Mouse (Mus musculus): ENCODE results near the gene Trim41.
A peak's percentile ranks its signal among the peaks of the same experiment; 100 is the strongest.
"Not testable (repeated sequence)": the region's sequence is repeated elsewhere in the genome, so short reads cannot be mapped to it uniquely, and the experiment has no call there.

Gene Trim41

DNA sequence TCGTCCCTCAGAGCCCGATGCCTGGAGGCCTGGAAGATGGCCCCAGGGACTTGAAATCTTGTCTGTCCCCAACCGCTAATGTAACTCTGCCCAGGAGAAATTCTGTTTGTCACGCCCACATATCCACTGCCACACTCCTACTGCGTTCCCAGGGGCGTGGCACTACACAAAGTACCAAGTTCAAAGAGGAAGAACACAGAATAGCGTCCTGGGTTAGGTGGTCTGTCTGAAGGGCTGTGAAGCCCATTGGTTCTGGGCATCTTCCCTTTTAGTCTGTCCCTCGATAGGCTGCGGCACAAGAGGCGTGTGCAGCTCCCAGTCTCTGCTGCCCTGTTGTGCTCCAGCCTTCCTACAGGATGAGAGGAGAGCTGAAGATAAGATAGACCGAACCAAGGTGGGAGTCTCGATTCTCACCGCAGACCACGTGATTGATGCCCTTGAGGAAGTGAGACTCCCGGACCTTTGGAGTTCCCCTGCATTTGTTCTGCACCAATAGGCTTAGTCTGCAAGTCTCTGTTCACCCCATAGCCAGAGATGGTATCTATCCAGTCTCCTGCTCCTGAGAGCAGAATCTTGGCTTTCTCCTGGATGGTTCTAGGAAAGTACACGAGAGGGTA, 21.1 kb upstream of the Trim41 start:
- peak; percentile 59 for DNase-seq (ENCODE audit: low read depth, low spot score)

DNA sequence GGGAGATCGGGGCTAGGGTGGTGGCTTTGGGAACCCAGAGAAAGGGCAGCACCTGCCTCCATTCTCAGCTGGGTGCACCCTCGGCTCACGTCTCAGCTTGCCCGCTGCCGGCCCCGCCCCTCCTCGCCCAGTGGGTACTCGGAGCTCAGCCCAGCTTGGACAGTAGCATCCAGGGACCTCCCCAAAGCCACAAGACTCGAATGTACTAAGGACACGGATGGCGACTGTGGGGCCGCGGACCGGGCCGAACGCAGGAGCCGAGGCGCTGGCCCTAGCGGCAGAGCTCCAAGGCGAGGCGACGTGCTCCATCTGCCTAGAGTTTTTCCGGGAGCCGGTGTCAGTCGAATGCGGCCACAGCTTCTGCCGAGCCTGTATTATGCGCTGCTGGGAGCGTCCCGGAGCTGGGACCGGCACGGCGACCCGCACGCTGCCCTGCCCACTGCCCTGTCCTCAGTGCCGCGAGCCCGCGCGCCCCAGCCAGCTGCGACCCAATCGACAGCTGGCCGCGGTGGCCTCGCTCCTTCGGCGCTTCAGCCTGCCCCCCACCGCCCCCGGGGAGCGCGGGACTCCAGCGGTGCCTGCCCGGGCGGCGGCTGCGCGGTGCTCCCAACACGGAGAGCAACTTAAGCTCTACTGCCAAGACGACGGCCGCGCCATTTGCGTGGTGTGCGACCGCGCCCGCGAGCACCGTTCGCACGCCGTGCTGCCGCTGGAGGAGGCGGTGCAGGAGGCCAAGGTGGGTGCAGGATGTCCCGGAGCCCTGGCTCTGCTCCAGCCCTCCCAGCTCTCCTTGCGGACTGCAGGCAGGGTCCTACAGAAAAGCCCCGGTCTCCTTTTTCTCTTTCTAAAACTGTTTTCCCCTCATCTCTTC, 20.4 kb upstream of the Trim41 start:
- peak; percentile 78 for DNase-seq (ENCODE audit: low read depth, low spot score)

DNA sequence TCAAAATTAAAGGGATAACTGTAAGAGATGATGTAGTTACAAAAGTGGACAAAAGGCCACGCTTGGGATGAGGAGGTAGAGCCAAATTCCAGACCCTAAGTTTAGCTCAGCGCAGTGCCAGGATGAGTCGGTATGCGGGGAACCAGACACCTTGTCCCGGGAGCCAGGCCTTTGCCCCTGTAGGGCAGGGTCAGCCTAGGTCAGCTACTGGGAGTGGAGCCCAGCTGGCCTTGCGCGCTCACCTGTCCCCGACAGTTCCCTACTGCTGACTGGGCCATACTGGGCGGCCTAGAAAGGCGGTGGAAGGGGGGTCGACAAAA, 19.8 kb upstream of the Trim41 start:
- no peak for DNase-seq (ENCODE audit: low read depth, low spot score)

DNA sequence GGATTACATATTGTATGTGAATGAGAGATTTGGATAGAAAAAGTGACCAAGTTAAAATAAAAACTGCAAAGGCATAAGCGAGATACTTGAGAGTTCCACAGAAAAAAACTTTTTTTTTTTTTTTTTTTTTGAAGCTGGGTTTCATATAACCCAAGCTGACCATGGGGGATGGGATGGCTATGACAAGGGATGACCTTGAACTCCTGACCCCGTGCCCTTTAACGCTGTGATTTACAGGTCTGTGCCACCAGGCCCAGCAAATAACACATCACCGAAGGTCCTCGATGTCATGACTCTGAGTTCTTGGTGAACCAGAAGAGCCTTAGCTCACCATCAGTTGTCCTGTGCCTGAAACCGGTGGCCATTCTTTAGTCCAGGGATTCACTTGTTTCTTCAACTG, 18.8 kb upstream of the Trim41 start:
- no peak for DNase-seq (ENCODE audit: low read depth, low spot score)

DNA sequence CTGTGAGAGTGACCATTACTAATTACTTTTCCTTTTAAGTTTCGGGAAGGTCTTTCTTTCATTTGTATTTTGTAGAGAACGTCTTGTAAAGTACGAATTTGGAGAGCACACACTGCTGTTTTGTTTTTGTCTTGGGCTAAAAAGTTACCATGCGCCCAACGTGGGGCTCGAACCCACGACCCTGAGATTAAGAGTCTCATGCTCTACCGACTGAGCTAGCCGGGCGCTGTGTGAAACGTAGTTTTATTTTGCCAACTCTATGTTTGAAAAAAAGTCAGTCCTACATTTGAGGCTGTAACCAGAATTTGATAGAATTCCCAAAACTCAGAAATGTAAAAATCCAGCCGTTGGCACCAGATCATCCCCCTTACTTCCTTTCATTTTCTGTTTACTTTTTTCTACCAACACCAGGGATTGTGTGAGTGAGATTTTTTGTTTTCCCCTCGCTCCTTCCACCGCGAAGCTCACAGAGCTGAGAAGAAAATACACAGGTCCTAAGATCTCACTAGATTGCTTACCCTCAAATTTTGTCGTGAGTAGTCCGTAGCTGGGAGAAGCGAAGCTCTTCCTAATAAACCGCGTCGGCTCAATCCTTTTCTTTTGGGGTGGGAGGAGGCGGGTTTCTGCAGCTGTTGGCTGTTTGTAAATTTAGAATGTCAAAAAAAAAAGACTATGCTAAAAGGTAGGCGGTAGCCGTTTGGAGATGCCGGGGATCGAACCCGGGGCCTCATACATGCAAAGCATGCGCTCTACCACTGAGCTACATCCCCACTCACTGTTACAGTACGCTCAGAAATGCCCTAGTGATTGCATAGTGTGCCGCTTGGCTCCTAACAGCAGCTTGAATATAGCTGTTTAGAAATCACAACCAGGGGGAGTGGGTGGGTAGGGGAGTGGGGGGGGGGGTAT, 16.8 kb upstream of the Trim41 start:
- DNase-seq (ENCODE audit: low read depth, low spot score), result peak; percentile 94

DNA sequence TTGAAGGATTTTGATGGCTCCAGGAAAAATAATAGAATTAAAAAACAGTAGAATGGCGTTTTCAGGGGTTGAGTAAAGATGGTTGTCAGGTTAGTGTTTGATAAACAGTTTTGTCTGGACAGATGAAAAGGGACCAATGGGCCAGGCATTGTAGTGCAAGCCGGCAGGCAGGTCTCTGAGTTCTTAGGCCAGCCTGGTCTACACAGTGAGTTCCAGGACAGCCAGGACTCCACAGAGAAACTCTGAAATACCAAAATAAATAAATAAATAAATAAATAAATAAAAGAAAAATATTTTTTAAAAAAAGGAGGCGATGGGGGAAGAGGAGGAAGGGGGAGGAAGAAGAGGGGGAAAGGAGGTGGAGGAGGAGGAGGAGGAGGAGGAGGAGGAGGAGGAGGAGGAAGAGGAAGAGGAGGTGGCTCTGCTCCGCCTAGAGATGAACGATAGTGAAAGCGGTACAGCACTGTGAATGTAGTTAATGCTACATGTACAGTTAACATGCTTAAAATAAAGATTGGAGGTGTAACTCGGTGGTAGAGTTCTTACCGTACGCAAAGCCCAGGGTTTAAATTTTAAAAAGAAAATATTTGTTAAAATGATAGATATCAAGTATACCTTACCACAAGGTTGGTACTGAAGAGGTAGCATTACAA, 16.1 kb upstream of the Trim41 start:
- DNase-seq (ENCODE audit: low read depth, low spot score), result peak; percentile 51

DNA sequence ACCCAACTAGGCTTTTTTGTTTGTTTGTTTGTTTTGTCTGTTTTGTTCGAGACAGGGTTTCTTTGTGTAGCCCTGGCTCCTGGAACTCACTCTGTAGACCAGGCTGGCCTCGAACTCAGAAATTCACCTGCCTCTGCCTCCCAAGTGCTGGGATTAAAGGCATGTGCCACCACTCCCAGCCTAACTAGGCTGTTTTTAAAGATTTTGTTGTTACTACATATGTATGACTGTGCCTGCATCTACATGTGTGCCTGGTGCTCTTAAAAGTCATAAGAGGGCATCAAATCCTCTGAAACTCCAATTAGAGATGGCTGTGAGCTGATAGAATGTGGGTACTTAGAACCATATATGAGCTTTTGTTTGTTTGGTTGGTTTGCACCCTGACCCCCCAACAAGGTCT, 14.1 kb upstream of the Trim41 start:
- DNase-seq (ENCODE audit: low read depth, low spot score), result no peak

DNA sequence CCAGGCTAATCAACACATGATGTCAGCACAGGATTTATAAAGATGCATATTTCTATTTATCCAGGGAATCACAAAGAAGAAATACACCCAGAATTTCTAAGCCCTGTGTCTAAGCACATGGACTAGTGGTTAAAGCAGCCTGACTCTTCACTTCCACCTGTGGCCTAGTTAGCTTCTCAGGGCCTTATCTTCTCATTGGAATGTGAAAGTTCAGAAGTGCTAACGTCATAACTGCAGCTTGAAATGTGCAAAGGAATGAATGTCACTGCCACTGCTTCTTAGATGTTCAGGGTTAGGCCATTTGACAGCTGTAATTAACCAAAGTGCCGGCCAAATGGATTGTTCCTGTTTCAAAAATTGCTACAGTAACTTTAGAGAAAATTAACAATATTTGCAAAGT, 13.1 kb upstream of the Trim41 start:
- no peak for DNase-seq (ENCODE audit: low read depth, low spot score)

DNA sequence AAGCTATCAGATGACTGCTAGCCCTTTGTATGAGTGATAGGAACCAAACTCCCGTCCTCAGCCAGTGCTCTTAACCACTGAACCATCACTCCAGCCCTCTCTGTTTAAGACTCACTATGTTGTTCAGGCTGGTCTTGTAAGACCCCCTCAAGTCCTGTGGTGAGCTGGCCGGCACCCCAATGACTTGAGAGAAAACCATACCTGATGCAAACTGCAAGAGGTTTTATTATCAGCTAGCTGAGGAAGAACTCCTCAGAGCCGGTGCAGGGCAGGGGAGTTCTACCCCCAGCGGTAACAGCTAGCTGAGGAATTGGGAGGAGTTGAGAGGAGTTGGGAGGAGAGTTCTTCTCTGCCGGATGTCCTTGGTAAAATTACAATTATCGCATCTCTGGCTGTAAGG, 10.8 kb upstream of the Trim41 start:
- DNase-seq (ENCODE audit: low read depth, low spot score), result no peak

DNA sequence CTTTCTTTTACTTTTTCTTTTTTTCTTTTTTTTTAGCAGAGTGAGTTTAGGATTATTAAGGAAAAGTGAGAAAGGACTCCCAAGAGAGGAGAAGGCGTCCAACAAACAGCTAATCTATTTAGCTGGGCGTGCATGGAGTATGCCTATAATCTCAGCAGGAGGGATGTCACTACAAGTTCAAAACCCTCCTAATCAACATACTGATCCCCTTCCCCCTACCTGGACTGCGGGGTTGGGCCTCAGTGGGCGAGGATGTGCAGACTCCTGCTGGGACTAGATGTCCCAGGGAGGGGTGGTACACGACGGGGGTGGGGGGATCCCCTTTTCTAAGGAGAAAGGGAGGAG, 9.6 kb upstream of the Trim41 start:
- peak; percentile 45 for DNase-seq (ENCODE audit: low read depth, low spot score)

DNA sequence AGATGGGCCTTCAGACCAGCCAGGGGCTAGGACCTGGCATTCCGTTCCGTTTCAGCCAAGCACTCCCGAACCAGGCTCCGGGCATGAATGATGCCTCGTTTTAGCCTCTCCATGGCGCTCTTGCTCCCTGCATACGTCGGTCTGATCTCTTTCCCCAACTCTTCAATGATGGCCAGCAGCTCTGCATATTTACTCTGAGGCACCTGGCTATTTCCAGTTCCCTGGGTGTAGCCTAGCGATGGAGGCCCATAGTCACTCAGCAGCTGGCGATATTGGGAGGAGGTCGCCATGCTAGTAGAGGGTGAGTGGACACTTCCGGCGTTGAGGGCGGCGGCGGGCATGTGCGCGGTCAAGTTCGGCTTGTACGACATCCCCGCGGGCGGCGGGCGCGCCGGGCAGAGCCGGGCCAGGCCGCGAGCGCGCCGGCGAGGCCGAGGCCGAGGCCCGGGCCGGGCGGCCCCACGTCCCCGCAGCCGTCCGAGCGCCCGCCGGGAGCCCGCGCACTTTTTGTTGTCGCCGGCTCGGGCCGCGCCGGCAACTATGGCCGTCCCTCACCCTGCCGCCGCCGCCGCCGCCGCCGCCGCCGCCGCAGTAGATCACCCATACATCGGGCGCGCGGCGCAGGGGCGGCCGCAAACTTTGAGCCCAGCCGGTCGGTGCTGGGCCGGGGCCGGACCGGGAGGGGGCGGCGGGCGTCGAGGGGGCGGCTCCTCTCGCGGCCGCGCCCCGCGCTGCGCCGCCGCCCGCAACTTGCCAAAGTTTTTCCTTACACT, 9.0 kb upstream of the Trim41 start, which contains the start of the genes Trim7 and Gm12184:
Gene Trim7, plus strand, starts transcription at position 162 of the 773 bp plus-strand sequence.
Gene Gm12184, minus strand, starts transcription at position 677 of the 773 bp plus-strand sequence.
- DNase-seq (ENCODE audit: low read depth, low spot score), result not testable (repeated sequence)

DNA sequence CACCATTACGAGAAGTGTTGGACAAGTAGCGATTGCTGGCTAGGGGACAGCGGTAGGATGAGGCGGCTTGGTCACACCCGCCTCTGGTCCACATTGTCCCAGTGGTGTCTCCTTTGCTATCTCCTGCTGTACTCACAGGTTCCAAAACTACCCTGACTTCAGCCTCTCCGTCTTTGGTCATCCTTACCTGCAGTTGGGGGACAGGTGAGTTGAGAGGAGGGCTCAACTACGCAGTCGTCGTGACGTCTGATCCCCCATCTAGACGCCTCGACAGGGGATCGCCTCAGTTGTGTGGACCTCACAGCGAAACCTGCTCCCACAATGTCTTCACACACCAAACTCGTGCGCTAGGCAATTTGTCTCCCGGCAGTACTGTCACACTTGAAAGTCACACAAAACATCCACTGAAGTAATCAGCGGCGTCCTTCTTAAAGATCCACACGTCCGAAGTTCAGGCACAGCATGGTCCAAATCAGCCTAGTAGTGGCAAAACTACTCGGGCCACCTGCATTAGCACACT, 7.2 kb upstream of the Trim41 start:
- peak; percentile 33 for DNase-seq (ENCODE audit: low read depth, low spot score)

DNA sequence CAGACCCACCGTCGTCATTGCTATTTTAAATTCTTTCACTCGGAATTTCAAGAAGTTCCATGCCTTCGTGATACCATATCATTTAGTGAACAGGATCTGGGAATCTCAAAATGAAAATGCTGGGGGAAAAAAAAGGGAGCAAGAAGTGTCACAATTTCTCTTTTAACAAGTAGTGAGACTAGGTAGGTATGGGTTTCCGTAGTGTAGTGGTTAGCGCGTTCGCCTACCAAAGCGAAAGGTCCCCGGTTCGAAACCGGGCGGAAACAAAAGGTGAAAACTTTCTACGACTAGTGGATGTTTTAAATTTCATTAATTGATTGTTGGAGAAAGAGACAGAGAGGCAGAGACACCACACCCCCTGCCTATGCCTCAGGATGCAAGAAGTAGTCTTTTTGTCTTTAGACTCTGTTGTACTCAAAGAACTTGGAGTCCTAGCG, 6.4 kb upstream of the Trim41 start:
- DNase-seq (ENCODE audit: low read depth, low spot score), result peak; percentile 91

DNA sequence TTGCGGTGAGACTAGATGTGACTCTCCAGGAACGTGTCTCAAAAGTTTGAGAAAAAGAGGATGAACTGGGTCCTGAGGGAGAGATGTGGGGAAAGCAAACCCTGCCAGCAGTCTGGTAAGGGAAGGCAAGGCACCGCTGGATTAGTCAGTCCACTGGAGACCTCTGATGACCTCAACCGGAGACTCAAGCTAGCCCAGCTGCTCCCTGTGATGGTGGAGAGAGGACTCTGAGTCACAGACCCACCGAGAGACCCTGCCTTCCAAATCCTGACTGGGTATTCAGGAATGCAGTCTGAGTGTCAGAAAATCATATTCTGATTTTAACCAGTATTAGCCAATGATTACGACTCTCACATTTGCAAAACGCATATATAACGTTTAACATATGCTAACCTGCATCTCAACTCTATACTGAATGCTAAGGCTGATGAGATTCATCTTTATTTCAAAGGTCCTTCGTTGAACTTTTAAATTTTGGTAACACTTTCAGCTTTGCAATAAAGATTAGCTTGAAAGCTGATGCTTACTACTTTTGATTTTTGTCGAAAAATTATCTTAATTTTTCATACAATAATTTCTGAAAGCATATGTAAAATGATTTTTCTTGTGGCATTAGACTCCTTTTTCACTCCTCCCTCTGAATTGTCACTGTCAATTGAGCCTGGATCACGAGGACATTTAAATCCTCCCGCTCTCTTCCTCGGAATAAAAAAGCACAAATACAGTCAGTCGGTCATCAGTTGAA, 5.8 kb upstream of the Trim41 start:
- no peak for DNase-seq (ENCODE audit: low read depth, low spot score)

DNA sequence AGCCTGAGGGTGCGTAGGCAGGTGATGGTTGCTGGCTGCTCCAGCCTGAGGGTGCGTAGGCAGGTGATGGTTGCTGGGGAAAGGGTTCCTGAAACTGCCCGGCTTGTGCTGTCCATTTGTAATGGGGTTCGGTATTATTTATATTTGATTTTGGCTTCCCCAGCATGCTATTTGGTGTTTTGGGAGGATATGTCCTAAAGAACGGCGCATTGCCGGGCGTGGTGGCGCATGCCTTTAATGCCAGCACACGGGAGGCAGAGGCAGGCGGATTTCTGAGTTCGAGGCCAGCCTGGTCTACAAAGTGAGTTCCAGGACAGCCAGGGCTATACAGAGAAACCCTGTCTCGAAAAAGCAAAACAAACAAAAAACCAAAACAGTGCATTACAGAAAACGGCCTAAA, 4.1 kb upstream of the Trim41 start:
- not testable (repeated sequence) for DNase-seq (ENCODE audit: low read depth, low spot score)

DNA sequence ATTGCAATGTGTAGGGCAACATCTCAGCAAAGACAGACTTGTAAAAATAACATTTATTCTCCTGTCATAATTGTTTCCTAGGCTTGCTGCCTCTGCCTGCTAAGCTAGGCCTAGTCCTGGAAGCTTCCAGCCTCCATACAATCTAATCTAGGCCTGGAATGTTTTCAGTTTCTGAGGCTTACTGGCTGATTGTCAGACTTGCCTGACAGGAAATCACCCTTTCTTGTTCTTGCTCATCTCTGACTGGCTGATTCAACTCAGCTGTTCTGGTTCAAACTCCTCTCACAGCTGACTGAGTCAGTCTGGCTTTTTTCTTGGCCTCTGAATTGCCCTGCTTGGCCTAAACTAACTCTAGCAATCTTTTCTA, 3.1 kb upstream of the Trim41 start:
- peak; percentile 34 for DNase-seq (ENCODE audit: low read depth, low spot score)

DNA sequence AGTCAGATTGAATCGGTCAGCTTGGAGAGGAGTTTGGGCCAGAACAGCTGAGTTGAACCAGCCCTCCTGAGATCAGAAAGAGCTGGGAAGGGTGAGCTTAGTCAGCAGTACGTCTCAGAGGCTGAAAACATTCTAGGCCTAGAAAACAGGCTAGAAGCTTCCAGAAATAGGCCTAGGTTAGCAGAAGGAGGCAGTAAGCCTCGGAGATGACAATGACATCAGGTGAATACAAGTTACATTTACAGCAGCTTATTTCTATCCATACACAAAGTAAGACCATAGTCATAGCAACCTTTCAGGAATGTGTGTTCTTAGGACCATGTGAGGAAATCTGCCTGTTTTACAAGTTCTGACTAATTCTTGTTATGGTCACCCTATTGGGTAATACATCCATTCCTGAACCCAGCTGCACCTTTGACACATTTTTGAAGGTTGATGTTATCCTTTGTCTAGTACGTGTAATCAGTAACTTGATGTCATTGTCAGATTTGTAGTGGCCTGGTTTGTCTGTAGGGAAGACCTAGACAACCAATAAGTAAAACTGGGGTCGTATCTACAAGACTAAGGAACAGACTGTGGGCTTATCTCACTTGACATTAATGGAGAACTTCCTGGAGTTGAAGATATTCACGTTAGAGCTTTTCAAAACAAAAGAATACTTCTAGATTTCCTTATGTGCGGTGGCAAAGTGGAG, 2.6 kb upstream of the Trim41 start:
- no peak for DNase-seq (ENCODE audit: low read depth, low spot score)

DNA sequence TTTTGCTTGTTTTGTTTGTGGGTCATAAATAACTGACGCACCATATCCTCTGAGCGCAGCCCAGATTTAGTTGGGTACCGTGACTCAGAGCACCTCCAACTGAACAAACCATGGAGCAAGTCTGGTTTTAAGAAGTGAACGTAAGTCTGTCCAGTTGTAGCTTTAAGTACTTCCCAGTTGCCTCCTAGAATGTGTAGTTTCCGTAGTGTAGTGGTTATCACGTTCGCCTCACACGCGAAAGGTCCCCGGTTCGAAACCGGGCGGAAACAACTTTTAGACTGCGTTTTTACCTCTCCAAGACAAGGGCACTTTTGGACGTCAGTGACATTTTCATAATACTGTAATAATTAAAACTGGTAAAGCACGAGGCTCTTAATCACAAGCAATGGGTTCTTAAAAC, 1.2 kb upstream of the Trim41 start:
- DNase-seq (ENCODE audit: low read depth, low spot score), result peak; percentile 95

DNA sequence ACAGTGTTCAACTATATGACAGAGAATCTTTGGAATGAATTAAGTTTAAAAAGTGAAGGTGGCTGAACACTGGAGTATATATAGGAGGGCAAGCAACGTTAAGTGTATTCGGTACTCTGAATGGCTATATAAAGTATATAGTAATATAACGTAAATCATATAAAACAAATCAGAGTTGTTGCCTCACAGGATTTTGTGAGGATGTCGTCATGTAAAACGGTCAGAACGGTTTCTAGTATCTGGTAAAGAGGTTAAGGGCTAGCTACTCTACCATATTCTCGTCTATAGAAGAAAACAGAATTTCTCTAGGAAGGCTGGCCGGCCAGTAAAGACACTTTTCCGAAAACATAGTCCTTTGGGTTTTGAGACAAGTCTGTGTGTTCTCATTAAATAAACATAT, 641 bp upstream of the Trim41 start:
- DNase-seq (ENCODE audit: low read depth, low spot score), result peak; percentile 40
